Mouse (Mus musculus) ES-E14 (cell line): ENCODE measurements at regions not wholly inside any gene's neighbourhood (a gene's known extent, or its start where the extent isn't known, plus 50 kb on each side); places are given as distances from the start of the nearest gene placed in this dataset.

ENCODE experiments used
- CHD2 ChIP-seq: IDR thresholded peaks from 2 replicates; pipeline ENCODE4 v1.6.1; 2014; ENCODE audit warnings: mild to moderate bottlenecking, low read depth, low read length, inconsistent platforms
- HCFC1 ChIP-seq: IDR thresholded peaks from 2 replicates; pipeline ENCODE4 v1.6.1; 2012; ENCODE audit warnings: low read length, inconsistent platforms, borderline replicate concordance; ENCODE audit not compliant: insufficient read depth
- MAFK ChIP-seq: IDR thresholded peaks from 2 replicates; pipeline ENCODE4 v1.6.1; 2014; ENCODE audit warnings: mild to moderate bottlenecking, low read depth, low read length, inconsistent platforms; ENCODE audit not compliant: insufficient read depth
- ZC3H11A ChIP-seq: IDR thresholded peaks from 2 replicates; pipeline ENCODE4 v1.6.1; 2012; ENCODE audit warnings: low read depth, mild to moderate bottlenecking, inconsistent platforms, low read length, borderline replicate concordance
- ZNF384 ChIP-seq: IDR thresholded peaks from 2 replicates; pipeline ENCODE4 v1.6.1; 2012; ENCODE audit warnings: low read depth, low read length, inconsistent platforms

DNA sequence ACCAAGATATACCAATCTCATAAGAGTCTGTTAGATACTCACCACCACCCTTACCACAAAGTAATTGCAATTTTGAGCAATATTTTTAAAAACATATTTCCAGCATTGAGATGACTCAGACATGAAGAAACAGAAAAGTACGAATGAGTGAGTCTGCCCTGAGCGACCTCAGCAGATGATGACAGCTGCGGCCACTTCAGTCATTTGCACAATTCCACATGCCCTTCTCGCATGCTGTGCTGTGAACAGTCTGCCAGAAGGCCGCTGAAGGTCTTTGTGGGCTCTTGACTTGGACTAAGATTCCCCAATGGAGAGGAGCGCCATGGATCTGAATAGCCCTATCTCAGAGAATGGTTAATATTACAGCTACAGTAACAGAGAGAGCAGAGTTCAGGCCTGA lies 575.3 kb downstream of the Synb start:
- TF ChIP-seq CHD2 (no peak), ZC3H11A (no peak), HCFC1 (no peak), MAFK (no peak), ZNF384 (no peak)
